Mouse (Mus musculus) cerebellum, adult 2 months (tissue): Measurements from ENCODE around the gene Tpcn1. TPM values are rescaled to one million over a fixed set of nuclear protein-coding genes. Genes with fewer than 3 reads are reported as not detected.
A peak's percentile ranks its signal among the peaks of the same experiment; 100 is the strongest.

ENCODE experiments used
- DNase-seq, 2 experiments: peaks; one replicate each; pipeline ENCODE4 v3.0.0; 2021
- H3K27ac ChIP-seq: fragments of 200-500 bp; 2 replicates; pipeline ENCODE4 v1.5.1; 2012; ENCODE audit warnings: low read length, control low read depth, inconsistent platforms; ENCODE audit not compliant: insufficient read depth
- H3K27me3 ChIP-seq: fragments of 200-500 bp; 2 replicates; pipeline ENCODE4 v1.6.1; 2012; ENCODE audit warnings: inconsistent platforms, mild to moderate bottlenecking, low read length, moderate library complexity; ENCODE audit not compliant: control insufficient read depth, insufficient read depth
- H3K4me1 ChIP-seq: fragments of 200-500 bp; 2 replicates; pipeline ENCODE4 v1.6.1; 2011; ENCODE audit warnings: low read length; ENCODE audit not compliant: control insufficient read depth, insufficient read depth
- H3K4me3 ChIP-seq: fragments of 200-500 bp; replicated peaks from 2 replicates; pipeline ENCODE3; 2011; ENCODE audit warnings: mild to moderate bottlenecking, low read depth, low read length, control low read depth; ENCODE audit not compliant: insufficient read depth
- CTCF ChIP-seq: fragments of 200-500 bp; IDR thresholded peaks from 2 replicates; pipeline ENCODE4 v1.5.1; 2011; ENCODE audit warnings: low read depth, mild to moderate bottlenecking, control low read depth, low read length, moderate library complexity, borderline replicate concordance; ENCODE audit not compliant: insufficient read depth
- POLR2A ChIP-seq: fragments of 200-500 bp; IDR thresholded peaks from 2 replicates; pipeline ENCODE4 v1.6.1; 2011; ENCODE audit warnings: low read length, control low read depth, borderline replicate concordance; ENCODE audit not compliant: insufficient read depth
- WGBS: fragments of 180-500 bp; shearing (Covaris S2); methylation state at CpG from one replicate; pipeline ENCODE4 v1.1.7; 2018; 5-methylcytosine and 5-hydroxymethylcytosine counted together
- polyA plus RNA-seq: library from polyadenylated mRNA; depleted of rRNA; stranded (reverse); fragments of >200 nt; gene quantifications from 2 replicates; pipeline ENCODE4 v1.2.3, GENCODE M21; 2012

Tpcn1 gene
- polyA plus RNA-seq, 1 experiment: 47.3 TPM

DNA sequence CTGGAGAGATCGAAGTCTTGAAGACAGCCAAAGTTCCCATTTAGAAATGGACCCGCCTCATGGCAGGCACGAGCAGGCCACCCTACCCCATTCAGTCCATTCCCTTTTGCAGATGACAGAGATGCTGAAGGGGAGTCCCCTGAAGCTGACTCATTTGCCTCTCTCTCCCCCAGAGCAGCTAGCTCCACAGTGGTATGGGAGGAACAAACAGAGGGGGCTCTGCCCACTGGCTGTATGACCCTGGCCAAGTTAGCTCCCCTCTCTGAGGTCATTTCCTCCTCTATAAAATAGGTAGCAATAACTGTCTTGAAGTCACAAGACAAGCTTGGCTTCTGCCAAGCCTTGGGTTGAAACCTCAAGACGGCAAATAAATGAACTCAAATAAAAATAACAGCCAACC, 5.0 kb downstream of the Tpcn1 start:
- WGBS: 89% methylated on average over 4 of the region's 4 CpGs
- Histone ChIP-seq H3K4me3 (no peak overlapping the region), H3K4me1 (peaks cover 35% of the 10 kb centered on the region), H3K27ac (no peak overlapping the region), H3K27me3 (no peaks in the 10 kb centered on the region)
- TF ChIP-seq CTCF (no peak), POLR2A (no peak)
- no peak for DNase-seq

DNA sequence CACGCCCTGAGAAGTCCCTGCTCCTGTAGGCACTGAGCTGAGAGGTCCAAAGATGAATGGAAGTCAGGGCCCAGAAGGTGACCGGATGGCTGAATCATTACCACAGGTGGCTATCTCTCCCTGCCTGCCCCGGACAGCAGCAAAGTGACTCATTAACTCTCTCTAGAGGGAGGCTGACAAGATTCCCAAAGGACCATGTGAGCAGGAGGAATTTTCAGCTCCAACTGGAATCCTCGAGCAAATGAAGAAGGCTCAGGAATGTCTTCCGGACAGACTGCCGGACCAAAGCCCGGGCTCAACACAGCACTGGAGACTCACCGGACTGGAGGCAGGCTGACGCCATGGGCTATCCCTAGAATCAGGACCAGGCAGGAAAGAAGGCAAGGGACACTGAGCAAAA, 6.5 kb downstream of the Tpcn1 start:
- Histone ChIP-seq H3K4me3 (no peak overlapping the region), H3K27ac (no peak overlapping the region), H3K27me3 (no peaks in the 10 kb centered on the region), H3K4me1 (peaks cover 43% of the 10 kb centered on the region)
- TF ChIP-seq POLR2A: no peak
- WGBS: 79% methylated on average over 9 of the region's 9 CpGs
- DNase-seq: no peak

DNA sequence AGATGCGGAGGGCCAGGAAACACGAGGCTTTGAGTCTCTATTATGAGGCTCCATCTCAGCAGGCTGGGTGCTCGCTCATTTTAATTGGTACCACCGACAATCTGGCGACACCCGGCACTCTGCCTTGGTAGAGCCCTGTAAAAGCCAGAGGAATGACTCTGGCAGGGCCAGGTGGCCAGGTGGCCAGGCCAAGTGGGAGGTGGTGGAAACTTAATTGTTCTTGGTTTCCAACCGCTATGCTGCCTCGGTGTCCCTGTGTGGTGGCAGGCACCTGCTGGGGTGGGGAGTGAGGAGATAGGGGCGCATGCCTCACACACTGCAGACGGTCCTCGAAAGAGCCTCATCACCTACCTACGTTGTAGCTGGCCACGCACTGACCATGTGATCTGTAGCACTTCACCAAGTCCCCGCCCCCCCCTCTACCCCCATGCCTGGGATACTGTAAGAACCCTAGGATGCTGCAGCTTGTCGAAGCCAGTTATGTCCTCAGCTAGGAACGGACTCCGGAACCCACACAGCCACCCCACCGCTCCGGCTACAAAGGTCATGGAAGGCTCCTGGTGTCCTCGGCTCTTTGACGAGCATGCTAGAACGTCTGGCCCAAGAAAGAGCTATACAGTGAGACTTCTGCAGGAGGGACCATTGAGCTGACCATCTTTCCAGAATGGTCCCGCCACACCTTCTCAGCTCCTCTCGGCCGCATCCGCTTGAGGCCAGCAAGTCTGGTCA, 8.4 kb downstream of the Tpcn1 start:
- 33% methylated on average over 26 of the region's 26 CpGs for WGBS
- H3K4me3 ChIP-seq: no peak overlapping the region
- peaks cover 47% of the 10 kb centered on the region for H3K4me1 ChIP-seq
- no peaks in the 10 kb centered on the region for H3K27me3 ChIP-seq
- peak in 1 of 2 experiments; percentile 75 for DNase-seq
- no peak for TF ChIP-seq POLR2A
- no peak for TF ChIP-seq CTCF
- H3K27ac ChIP-seq: peak overlapping the region; percentile 61

DNA sequence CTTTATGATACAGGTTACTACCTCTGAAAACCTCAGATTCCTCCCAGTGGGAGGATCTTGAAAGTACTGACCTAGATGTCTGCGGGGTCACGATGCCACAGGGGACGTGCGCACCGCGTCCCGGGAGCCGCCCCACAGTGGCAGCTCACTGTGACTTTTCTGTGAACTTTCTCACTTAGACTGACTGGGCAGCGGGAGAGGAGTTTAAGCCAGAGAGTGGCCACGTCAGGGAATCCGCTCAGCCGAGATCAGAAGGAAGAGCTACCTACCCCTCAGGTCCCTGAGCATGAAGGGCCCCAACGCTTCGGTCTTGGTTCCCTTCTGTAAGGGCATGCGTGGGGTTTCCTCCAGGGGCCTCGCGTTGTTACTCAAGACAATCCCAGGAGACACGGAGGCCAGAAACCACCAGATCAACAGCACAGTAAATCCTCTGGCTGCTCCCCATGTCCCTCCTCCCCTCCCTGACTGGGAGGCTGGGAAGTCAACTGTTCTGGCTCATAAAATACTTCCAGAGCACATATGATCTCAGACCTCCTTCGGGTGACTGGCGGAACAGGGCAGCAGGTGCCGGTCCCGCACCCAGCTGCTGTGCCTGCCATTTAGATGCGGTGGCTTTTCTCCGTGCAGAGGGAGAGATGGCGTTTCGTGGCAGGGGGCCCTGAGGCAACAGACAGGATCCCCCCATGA, 9.1 kb downstream of the Tpcn1 start:
- peak; percentile 68 for DNase-seq
- peaks cover 50% of the 10 kb centered on the region for H3K4me1 ChIP-seq
- H3K27ac ChIP-seq: peak overlapping the region; percentile 61
- H3K4me3 ChIP-seq: no peak overlapping the region
- WGBS: 21% methylated on average over 26 of the region's 26 CpGs
- no peak for TF ChIP-seq POLR2A
- TF ChIP-seq CTCF: no peak
- no peaks in the 10 kb centered on the region for H3K27me3 ChIP-seq

DNA sequence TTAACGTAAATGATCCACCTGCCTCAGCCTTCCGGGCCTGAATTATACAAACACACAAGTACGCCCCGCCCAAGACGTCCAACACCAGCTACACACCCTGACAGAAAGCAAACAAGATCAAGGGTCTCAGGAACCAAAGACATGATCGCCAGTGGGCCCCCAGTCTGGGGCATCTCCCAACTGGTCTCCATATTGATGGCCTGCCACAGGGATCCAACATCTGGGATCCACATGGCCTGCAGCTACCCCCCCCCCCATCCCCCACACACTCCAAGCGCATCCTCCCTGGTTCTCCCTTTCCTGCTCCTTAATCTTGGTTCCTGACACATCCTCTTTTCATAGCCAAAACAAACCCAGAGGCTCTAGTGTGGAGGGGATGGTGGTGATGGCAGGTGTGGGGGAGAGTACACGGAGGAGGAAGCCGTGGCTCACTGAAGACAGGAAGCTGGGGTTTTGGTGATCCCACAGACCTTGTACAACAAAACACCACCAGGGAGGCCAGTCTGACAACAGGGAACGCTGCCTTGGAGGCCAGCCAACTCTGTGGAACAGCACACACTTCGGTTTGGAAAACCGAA, 9.9 kb downstream of the Tpcn1 start:
- DNase-seq: peak; percentile 55 to 56
- WGBS: 51% methylated on average over 12 of the region's 12 CpGs
- H3K4me3 ChIP-seq: no peak overlapping the region
- H3K4me1 ChIP-seq: peaks cover 54% of the 10 kb centered on the region
- H3K27ac ChIP-seq: no peak overlapping the region
- TF ChIP-seq CTCF (no peak), POLR2A (no peak)
- no peaks in the 10 kb centered on the region for H3K27me3 ChIP-seq

DNA sequence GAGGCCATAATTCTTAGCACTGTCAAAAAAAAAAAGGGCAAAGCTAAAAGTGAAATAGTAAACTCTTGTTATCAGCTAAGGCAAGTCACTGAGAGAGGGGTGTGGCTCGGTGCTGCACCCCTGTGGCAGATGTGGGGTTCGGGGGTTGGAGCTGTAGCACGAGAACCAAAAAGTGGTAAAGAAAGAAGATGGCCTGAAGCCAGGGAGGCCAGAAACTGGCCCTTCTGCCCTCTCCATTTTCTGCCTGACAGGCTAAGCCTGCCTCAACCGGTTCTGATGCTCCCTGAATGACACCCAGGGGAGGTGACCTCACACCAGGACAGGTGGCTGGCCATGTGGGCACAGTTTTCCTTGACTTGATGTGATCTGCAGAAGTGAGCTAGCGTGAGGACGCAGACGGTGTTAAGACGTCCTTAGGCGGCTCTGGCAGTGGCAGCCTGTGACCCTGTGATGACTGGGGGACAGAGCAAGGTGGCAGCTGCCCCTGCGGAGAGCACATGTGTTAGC, 10.5 kb downstream of the Tpcn1 start:
- TF ChIP-seq POLR2A (no peak), CTCF (no peak)
- no peak overlapping the region for H3K27ac ChIP-seq
- no peak overlapping the region for H3K4me3 ChIP-seq
- peaks cover 54% of the 10 kb centered on the region for H3K4me1 ChIP-seq
- peak in 1 of 2 experiments; percentile 39 for DNase-seq
- WGBS: 35% methylated on average over 10 of the region's 10 CpGs
- H3K27me3 ChIP-seq: no peaks in the 10 kb centered on the region

DNA sequence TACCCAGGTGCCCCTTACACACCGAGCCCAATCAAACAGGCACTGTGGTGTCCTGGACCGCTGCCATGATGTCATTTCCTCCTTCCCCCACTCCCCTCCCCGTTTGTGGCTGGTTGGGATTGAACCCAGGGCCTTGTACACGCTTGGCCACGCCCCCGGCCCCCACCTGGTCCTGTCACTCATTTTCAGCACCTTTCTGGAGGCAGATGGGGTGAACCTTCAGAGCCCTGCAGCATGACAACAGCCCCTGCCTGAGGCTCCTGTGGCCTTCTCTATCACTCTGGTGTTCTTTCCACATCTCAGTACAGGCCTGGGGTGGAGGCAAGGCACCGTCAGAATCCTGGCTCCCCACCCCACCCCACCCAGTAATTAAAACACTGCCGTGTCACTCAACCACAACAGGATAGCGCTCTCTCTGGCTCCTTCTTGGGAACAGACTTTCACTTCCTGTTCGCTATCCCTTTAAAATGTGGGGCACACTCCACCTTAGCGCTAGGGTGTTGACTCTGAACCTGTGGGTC, 11.6 kb downstream of the Tpcn1 start:
- DNase-seq: peak in 1 of 2 experiments; percentile 37
- H3K27me3 ChIP-seq: no peaks in the 10 kb centered on the region
- WGBS: 68% methylated on average over 11 of the region's 11 CpGs
- H3K4me3 ChIP-seq: no peak overlapping the region
- TF ChIP-seq CTCF (no peak), POLR2A (no peak)
- no peak overlapping the region for H3K27ac ChIP-seq
- peaks cover 58% of the 10 kb centered on the region for H3K4me1 ChIP-seq

DNA sequence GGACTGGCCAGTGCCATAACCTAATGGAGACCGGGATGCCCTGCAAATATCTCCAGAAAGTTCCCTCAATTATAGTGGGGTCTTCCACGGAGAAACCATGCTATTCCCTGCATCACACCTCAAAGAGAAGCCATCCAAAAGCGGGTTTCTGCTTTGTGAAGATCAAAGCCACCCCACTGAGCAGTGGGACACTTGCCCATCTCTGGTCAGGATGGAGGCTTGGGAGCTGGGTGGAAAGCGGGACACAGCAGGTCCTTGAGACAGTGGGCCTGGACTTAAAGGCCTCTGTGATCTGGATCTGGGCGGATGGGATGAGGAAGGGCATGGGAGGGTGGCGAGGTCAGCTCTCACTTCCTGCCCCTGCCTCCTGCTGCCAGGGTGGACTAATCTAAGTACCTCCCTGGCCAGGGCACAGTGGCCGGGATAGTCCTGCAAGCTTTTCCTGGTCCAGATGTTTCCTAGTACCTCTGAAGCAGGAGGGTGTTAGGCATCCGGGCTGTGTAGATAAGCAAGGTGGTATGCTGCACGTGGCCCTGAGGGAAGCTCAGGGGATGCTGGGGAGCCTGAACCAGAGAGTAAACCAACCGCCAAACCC, 13.9 kb downstream of the Tpcn1 start:
- 40% methylated on average over 10 of the region's 10 CpGs for WGBS
- Histone ChIP-seq H3K4me1 (peaks cover 59% of the 10 kb centered on the region), H3K27ac (no peak overlapping the region), H3K4me3 (no peak overlapping the region), H3K27me3 (no peaks in the 10 kb centered on the region)
- DNase-seq: peak; percentile 55 to 62
- TF ChIP-seq POLR2A (no peak), CTCF (no peak)
